Mouse (Mus musculus) frontal cortex, postnatal 36 days (tissue): ENCODE measurements around the gene Gm5617.
"Not testable (repeated sequence)": the region's sequence is repeated elsewhere in the genome, so short reads cannot be mapped to it uniquely, and the experiment has no call there.

ENCODE experiments used
- DNase-seq, 2 experiments: peaks; one replicate each; pipeline ENCODE4 v3.0.0; 2022; ENCODE audit warnings: low spot score in 2 of 2

Gm5617 gene

DNA sequence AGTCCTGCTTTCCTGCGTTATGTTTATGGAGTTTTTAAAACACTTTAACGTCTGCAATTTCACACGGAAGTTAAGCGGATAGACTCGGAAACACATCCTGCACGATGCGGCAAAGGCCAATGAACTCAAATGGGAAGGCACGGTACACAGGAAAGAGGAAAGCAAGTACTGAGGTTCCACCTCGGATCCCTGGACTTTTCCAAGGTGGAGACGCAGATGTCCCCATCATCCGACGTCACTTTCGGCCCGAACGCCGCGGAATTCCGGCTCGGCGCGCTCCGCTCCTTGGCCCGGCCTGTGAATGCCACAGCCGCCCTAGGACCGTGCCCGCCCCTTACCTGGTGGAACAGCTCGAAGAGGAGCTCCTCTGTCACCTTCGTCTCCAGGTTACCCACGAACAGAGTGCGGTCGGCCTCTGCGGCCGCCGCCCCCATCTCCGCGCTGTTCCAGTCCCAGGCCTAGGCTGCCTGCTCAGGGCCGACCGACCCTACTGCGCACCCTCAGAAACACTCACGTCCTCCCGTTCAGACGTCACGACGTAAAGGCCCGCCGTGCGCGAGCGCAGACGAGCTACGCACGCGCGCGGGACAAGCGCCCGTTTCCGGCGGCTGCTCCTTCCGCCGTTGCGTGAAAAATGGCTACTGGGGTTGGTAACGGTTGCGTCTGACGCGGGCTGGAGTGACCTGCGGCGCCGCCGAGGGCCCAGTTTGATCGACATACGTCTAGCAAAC is at the start of gene Gm5617, which contains the start of gene Rbm7:
Gene Gm5617 (plus strand): TSS at position 626 of the 731 bp plus-strand sequence.
Gene Rbm7 (minus strand): TSS at position 483 of the 731 bp plus-strand sequence.
- DNase-seq: peak; percentile 95 to 97

DNA sequence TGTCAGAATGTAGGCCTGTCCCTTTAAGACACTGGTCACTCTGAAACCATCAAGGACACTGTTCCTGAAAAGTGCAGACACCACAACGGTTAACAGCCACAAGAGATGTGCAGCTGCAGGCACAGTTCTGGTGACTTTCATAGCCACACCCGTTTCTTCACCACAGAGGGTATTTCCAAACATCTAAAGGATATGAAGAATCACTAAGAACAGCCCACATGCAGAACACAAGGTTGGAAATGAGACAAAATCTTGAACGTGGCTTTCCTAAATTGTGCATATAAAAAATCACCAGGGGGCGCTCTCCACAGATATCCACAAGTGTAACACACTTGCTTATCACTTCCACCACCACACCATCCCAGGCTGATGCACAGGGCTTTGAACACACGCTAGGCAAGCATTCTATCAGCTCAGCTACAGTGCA is 47.4 kb upstream of the Gm5617 start:
- no peak for DNase-seq

DNA sequence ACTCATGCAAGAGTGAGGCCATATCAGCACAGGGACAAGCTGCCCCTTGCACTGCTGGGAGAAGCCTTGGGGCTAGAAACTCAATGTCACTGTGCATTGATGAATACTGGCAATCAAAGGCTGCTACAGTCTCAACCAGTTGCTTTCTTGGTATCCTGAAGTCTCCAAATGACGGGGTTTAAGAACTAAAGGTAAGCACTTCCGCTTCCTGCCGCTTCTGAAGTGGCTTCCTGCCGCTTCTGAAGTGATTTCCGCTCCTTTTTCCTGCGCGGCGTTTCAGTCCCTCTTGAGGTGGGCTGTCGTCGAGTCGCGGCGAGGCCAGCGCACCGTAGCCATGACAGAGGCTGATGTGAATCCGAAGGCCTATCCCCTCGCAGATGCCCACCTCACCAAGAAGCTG is 45.2 kb upstream of the Gm5617 start:
- DNase-seq: no peak

DNA sequence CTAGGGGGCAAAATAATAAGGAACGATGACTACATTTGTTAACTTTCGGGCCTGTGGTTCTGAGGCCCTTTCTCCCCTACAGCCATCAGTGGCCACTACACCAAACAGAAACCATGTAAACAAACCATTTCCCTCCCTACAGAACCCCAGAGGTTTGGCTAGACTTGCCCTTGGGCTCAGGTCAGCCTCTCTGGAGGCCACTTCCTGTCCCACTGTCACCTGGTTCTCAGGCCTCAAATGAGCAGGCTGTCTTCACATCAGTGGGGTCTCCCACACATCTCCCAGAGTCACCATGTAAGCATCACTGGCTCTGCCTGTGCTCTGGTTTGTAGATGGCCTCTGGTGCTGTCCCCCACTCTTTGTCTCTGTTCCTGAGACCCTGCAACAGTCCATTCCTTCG is 39.3 kb upstream of the Gm5617 start:
- DNase-seq: no peak

DNA sequence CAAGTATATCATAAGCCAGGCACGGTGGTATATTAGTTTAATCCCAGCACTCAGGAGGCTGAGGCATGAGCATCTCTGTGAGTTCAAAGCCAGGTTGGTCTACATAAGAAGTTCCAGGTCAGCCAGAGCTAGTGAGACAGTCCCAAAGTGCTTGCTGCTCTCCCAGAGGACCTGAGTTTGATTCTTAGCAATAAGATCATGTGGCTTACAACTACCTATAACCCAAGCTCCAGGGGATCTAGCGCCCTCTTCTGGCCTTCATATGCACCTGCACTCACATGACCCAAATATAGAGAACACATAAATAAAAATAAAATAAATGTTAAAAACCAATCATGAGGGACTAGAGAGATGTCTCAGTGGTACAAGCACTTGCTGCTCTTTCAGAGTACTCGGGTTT is 36.4 kb upstream of the Gm5617 start:
- DNase-seq: no peak

DNA sequence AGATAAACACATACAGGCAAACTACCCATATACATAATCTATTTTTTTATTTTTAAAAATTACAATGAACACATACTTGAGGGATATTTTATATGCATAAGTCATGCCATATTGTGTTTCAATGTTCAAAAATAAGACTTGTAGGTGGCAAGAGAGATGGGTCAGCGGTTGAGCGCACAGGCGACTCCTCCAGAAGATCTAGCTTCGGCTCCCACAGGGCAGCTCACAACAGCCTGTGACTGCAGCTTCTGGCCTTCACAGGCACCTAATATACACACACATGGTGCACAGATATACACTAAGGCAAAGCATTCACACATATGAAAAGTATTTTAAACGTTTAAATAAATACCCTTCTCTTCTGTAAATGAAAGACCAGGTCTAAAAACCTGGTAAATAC is 35.9 kb upstream of the Gm5617 start:
- DNase-seq: no peak

DNA sequence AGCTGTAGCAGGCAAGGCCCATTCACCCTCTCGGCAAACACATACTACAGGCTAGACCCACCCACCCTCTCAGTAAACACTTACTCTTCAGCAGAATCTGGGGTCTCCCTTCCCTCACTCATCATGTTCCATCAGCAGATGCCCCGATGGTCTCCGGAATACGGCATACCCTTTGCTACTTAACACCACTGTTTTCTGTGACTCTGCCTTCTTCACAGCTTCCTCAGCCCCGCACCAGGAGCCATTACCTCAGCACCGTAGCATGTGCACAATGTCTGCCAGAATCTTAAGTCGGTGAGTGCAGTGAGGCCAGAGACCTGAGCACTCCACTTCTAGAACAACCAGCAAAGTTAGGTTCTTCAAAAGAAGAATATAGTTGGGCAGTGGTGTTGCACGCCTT is 34.5 kb upstream of the Gm5617 start:
- DNase-seq: no peak

DNA sequence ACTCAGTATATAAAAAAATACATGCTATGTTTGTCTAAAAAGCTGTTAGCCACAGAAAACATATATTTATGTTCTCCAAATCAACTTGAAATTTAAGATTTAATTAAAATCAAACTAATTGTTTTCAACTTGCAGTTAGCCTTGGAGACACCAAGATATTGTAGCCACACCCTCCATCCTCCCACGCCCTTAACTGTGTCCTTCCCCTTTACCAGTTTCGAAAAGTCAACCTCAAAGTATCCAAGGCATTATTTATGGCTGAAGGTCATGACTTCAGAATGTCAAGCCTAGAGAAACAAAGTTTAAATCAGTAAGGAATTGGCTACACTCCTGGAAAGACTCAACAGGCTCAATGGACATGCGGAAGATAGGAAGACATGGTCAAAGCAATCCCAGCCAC is 33.7 kb upstream of the Gm5617 start:
- DNase-seq: no peak

DNA sequence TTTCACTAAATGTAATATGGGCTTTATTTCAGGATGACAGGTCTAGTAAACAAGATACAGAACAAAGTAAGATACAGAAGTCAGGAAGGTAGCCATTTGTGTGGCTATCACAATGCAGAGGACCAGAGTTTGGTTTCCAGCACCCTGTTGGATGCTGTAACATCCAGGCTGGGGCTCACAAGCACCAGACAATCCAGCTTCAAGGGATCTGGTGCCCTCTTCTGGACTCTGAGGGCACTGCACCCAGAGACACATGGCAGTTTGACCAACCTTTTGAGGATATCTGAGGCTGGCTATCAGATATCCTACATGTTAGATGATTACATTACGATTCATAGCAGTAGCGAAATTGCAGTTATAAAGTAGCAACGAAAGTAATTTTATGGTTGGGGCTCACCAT is 29.6 kb upstream of the Gm5617 start:
- no peak for DNase-seq

DNA sequence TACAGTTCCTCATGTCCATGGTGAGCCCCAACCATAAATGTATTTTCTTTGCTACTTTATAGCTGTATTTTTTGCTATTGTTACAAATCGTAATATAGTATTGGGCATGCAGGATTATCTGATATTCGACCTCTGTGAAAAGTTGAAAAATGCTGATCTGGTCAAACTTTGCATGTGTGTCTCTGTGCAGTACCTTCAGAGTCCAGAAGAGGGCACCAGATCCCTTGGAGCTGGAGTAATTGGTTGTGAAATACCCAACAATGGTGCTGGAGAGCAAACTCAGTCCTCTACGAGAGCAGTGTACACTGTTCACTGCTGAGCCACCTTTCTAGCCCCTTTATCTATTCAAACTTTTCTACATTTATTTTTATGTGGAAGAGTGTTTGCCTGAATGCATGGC is 28.4 kb upstream of the Gm5617 start:
- DNase-seq: peak; percentile 31 to 60

DNA sequence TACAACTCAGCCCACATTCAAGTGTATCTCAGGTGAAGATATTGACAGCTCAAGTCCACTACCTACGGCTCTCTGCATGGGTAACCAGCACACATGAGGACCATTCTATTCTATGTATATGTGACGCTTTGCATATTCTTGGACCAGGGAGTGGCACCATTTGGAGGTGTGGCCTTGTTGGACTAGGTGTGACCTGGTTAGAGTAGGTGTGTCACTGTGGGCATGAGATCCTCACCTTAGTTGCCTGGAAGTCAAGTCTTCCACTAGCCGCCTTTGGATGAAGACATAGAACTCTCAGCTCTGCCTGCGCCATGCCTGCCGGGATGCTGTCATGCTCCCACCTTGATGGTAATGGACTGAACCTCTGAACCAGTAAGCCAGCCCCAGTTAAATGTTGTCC is 27.8 kb upstream of the Gm5617 start:
- DNase-seq: not testable (repeated sequence)

DNA sequence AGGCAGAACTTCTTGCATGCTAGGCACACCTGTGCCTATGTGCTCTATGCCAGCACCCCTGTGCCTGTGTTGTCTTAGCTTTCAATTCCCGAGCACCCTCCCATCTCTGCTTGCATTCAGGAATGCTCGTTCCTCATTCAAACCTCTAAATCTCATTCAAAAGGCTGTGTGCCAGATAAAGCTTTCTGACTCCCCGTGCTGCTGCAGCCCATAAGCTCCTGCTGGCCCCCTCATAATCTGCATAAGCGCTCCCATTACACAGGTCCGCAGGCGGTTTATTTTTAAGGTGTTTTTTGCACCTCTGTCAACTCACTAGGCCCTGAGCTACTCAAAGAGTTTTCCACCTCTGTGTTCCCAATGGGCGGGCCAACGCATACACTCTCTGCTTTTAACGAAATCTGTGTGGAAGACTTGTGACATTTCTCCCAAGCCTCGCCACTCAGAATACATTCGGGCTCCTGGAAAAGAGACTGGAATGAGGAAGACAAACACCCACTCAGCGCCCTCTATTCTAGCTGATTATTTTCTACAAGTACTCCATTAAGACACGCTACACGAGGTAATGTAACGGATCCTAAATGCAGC is 22.7 kb upstream of the Gm5617 start:
- peak; percentile 24 to 48 for DNase-seq

DNA sequence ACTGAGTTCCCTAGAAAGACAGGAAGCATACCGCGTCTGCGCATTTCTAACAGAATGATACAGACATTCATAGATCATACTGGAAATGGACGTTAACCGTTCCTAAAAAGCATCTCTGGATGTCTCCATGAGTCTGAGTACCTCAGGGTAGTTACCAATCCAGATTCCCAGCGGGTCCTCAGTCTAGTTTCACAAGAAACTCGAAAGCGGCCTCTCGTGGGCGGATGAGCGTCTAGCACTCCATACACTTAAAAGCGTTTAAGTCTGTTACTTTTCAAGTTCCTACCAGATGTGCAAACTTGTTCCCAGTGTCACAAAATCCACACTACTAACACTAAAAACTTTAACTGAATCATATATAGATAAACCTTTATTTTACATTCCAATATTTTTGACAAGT is 22.1 kb upstream of the Gm5617 start:
- DNase-seq: peak in 1 of 2 experiments; percentile 49

DNA sequence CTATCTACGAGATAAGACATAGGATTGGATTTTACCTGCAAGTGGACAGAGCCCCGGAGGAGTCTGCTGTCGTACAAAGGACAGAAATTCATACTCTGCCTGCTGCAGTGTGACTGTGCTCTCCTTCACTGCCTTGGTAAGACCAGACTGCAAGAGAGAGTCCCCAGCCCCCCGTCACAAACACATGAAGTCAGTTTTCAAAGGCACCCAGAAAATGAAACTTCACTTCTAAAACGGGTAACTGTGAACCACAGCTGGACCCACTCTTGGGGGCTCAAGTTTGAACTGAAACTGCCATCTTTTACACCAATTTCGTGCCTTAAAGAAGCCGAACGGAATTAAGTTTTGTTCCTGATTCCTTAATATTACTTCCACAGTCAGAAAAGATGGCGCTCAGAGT is 20.9 kb upstream of the Gm5617 start:
- DNase-seq: no peak

DNA sequence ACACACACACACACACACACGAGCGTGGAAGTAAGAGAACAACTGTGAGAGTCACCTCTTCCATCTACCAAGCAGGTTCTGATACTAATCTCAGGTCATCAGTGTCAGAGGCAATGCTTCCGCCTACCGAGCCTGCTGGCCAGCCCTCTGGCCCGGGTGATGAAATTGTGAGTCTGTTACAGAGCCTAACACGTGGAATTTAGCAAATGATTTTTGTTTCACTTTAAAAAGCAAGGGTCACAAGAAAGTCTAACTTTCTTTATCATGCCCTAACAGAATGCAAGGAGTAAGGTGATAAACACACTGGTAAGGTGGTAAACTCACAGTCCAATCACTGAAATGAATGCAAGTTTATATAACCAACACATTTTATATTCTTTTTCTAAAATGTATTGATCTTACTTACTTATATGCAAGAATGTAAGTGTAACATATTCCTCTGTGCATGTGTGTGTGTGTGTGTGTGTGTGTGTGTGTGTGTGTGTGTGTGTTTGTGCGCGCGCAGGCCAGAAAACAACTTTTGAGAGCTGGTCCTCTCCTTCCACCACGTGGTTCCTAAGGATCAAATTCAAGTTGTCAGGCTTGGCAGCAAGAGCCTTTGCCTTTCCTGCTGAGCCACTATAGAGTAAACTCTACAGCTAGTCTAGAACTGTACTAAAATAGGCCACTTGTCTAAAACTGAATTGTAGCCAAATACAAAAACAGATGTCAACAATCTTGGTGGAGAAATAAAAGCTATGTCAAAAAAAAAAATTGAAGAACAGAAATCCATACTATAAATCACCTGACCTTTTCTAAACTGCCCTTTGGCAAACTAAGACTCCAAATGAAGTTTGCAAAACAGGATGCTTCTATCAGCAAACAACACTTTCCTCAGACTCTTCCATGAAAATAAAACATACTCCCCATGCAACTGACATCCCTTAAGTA is 18.7 kb upstream of the Gm5617 start:
- DNase-seq: no peak

DNA sequence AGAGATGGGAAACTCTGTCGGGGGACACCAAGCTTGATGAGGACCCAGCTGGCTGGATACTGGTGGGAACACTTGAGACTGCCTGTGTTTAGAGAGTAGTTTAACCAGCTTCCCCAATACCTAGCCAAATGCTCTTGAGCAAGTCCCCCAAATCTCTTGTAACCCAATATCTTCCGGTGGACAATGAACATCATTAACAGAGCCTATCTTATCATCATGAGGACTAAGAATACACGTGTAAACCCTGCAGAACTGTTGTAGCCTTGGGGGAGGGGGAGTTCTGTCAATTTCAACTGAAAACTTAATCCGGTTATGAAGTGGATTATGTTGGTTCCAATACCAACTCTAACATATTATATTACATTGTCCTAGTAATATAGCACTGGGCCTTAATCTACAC is 16.4 kb upstream of the Gm5617 start:
- no peak for DNase-seq

DNA sequence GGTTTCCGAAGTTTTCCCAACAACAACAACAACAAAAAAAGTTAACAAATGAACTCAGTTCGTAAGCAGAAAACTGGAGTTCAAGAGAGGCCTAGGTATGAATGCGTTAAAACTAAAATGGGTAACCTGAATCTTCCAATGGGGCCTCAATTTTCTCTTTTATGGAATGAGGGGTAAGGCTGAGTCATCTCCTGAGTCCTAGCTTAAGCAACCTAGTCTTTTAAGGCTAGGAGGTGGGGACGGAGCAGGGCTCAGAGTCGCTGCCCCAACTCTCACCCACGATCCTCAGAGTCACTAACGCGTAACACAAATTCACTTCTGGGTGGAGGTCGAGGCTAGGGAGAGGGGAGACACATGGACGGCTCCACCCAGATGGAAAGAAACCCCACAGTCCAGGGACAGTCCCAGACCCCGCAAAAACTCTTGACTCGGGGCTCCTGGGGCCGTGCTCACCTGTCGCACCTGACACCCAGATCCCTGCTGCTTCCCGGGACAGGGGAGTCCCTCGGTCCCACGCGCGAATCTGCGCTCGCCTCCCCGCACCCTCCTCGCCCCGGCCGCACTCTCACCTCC is 15.3 kb upstream of the Gm5617 start:
- DNase-seq: no peak

DNA sequence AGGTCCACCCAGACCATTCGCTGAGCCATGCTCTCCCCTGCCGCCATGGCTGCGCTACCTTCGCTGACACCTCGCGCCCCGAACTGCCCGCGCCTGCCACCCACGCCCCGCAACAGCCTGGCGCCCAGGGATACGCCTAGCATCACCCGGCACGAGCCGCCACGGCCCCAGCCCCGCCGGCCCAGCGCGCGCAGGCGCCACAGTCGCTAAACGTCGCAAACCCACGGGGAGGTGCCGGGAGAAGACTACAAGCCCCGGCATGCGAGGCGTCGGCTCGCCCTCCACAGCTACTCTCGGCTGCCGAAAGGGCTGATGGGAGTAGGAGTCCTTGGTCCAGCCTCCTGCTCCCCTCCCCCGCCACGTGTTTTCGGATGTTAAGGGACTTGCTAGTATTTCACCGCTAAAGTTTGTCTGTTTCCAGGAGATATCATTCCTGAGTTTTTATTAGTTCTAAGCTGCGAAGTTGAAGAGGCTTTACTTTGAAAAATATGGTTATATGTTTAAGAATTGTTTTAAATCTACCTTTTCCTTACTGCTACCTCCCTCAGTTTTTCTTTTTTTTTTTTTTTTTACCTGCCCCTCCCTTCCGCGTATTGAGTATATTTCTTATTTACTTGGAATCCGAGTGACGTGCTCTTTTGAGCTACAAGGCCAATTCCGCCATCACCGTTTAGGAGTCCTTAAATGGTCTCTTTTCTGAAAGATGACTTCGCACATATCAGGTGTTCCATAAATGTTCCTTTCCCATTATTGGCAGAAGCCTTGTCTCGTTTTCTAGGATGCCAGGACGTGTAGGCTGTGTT is 14.6 kb upstream of the Gm5617 start, which contains the start of gene Rexo2:
Gene Rexo2 (minus strand): TSS at position 213 of the 803 bp plus-strand sequence.
- peak; percentile 93 to 95 for DNase-seq

DNA sequence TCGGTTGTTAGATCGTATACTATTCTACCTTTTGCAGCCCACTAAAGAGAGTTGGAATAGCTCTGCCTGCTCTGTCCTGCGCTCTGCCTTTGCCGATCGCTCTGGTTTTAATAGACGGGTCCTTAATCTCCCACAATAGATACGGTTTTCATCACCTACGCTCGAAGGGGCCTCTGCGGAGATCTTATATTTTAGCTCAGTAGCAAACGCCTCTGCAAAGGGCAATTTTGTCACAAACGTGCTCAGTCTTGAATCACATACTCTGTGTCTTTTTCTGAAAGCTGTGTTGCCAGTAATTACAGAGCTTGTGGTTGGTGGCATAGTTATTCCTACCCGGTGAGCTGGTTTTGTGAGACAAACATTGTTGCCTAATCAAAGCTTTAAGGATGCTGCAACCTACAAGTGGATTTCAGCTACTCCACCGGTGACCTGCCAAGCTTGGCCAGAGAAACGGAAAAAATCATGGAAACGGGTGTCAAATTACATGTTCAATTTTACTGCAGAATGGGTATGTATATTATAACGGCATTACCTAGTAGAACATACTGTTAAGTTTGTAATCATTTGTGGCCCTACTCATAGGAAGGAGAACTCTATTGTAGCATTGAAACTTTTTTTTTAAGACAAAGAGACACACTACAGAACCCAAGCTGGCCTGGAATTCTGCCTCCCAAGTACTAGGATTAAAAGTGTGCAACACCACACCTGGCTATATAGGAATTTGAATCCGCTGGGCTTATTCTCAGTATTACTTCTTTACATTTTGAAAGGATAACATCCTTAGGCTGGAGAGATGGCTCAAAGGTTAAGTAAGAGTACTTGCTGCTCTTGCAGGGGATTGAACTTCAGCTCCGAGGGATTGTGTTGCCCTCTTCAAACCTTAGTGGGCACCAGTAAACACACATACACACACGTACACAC is 13.8 kb upstream of the Gm5617 start:
- DNase-seq: no peak

DNA sequence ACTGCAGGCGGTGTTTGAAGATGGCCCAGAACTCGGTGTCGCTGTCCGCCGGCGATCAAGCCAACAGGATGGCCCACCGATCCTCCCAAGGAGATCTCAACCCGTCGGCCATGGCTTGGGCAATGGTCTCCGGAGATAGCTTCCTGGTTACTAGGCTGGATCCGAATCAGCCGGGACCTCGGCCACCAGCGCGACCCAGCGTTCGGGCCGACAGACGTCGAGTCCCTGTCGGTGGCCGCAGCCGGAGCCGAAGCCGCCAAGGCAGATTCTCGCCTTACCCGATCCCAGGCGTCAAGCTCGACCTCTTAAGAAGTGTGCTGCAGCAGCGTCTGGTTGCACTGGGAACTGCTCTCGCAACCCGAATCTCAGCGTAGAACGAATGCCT is 298 bp downstream of the Gm5617 start:
- DNase-seq: no peak
